Mouse (Mus musculus) neural tube, embryonic 14.5 days (tissue): ENCODE data around the gene Rims4. TPM values are rescaled to one million over a fixed set of nuclear protein-coding genes. Genes with fewer than 3 reads are reported as not detected.

Source experiments
- ATAC-seq: fragments of 200-750 bp; cut with Nextera tagmentation; 2 replicates; pipeline ENCODE4 v1.8.0; 2017; ENCODE audit warnings: low read depth, mild to moderate bottlenecking, moderate TSS enrichment, moderate library complexity
- H3K27ac ChIP-seq: fragments of 300-500 bp; sonication (generic); 2 replicates; pipeline ENCODE4 v1.5.1; 2014; ENCODE audit warnings: low read depth, mild to moderate bottlenecking, control low read depth, low read length, moderate library complexity, mixed read lengths
- H3K27me3 ChIP-seq: fragments of 300-500 bp; sonication (generic); 2 replicates; pipeline ENCODE4 v1.6.1; 2014; ENCODE audit warnings: low read length; ENCODE audit not compliant: control insufficient read depth, insufficient read depth
- H3K36me3 ChIP-seq: fragments of 300-500 bp; sonication (generic); 2 replicates; pipeline ENCODE4 v1.6.1; 2014; ENCODE audit warnings: low read length, mixed read lengths; ENCODE audit not compliant: control insufficient read depth, insufficient read depth
- H3K4me1 ChIP-seq: fragments of 300-500 bp; sonication (generic); 2 replicates; pipeline ENCODE4 v1.6.1; 2014; ENCODE audit warnings: low read length; ENCODE audit not compliant: control insufficient read depth, insufficient read depth
- H3K4me2 ChIP-seq: fragments of 300-500 bp; sonication (generic); 2 replicates; pipeline ENCODE4 v1.6.1; 2014; ENCODE audit warnings: mild to moderate bottlenecking, low read depth, low read length, control low read depth
- H3K4me3 ChIP-seq: fragments of 300-500 bp; sonication (generic); 2 replicates; pipeline ENCODE4 v1.5.1; 2014; ENCODE audit warnings: low read depth, low read length, control low read depth, mixed read lengths
- H3K9ac ChIP-seq: fragments of 300-500 bp; sonication (generic); replicated peaks from 2 replicates; pipeline ENCODE4 v1.6.1; 2014; ENCODE audit warnings: low read depth, mild to moderate bottlenecking, control low read depth, low read length, mixed read lengths
- H3K9me3 ChIP-seq: fragments of 300-500 bp; sonication (generic); 2 replicates; pipeline ENCODE4 v1.6.1; 2016; ENCODE audit warnings: low read length; ENCODE audit not compliant: control insufficient read depth
- WGBS: fragments of 180-500 bp; shearing (Covaris S2); extraction: QIAGEN DNeasy Blood & Tissue Kit; methylation state at CpG from one replicate; pipeline ENCODE4 v1.1.7; 2014; 5-methylcytosine and 5-hydroxymethylcytosine counted together
- polyA plus RNA-seq: library from polyadenylated mRNA; unstranded; fragments of >200 nt; fragmentation: Nextera tagmentation; extraction: Ambion mirVana; gene quantifications from 2 replicates; pipeline ENCODE4 v1.2.1, GENCODE M21; 2014

Rims4 gene
- polyA plus RNA-seq, 1 experiment from 2014 or later = 6.1 TPM

DNA sequence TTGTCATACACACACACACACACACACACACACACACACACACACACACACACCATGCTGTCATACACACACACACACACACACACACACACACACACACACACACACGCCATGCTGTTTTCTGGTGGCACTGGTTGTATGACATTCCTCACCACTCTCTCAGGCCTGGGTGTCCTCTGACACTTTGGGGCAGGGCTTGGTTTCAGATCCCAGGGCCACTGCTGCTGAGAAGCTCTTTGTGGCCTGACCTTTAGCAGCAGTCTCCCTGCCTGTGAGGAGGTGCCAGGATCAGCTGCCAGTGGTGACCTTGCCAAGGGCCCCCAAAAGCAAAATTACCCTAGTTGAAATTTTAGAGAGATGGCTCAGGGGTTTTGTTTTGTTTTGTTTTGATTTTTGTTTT lies 92.6 kb downstream of the Rims4 start:
- ATAC-seq = no peak
- Histone ChIP-seq H3K4me1 (no peaks in the 10 kb centered on the region), H3K27me3 (no peaks in the 10 kb centered on the region), H3K9me3 (no peaks in the 10 kb centered on the region), H3K27ac (no peak overlapping the region), H3K4me3 (no peak overlapping the region), H3K9ac (no peak overlapping the region), H3K36me3 (no peaks in the 10 kb centered on the region), H3K4me2 (no peak overlapping the region)
- 92% methylated on average over 1 of the region's 1 CpGs for WGBS

DNA sequence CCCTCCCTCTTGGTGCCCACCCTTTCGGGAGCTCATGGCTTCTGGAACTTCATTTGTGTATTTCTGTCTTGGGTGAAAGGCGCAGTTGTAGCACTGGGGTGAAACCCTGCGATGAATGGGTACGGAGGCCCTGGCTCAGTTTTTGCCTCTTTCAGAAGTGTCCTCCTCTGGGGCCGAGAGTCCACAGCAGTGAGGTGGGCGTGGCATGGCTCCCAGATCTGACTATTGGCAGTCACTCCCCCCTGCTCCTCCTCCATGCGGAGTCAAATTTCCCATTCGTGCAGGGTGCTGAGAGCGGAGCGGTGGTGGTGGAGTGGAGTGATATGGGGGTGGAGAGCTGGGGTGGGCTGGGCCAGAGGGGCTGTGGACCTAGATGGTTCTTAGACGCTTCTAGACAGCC lies 94.7 kb downstream of the Rims4 start:
- H3K27me3 ChIP-seq = no peaks in the 10 kb centered on the region
- H3K9ac ChIP-seq = no peak overlapping the region
- no peak for ATAC-seq
- H3K4me3 ChIP-seq = no peak overlapping the region
- WGBS = 28% methylated on average over 11 of the region's 11 CpGs
- no peak overlapping the region for H3K4me2 ChIP-seq
- H3K9me3 ChIP-seq = no peaks in the 10 kb centered on the region
- no peak overlapping the region for H3K27ac ChIP-seq
- H3K4me1 ChIP-seq = no peaks in the 10 kb centered on the region
- no peaks in the 10 kb centered on the region for H3K36me3 ChIP-seq

DNA sequence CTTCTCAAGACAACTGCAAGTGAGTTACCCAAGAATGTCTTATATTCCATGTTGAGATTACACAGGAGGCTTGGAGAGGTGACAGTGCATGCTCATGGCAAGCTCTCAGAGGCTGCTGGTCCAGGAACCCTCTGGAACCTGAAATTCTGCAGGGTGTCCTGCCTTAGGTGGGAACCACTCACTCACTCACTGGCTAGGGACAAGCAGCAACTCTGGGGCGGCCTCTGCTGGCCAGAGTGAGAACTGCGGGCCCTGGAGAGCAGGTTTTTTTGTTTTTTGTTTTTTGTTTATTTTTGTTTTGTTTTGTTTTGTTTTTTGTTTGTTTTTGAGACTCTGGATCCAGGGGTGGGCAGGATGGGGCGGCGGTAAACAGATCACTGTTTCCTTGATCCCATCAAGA lies 95.2 kb downstream of the Rims4 start:
- Histone ChIP-seq H3K9ac (no peak overlapping the region), H3K27me3 (no peaks in the 10 kb centered on the region), H3K4me3 (no peak overlapping the region), H3K9me3 (no peaks in the 10 kb centered on the region), H3K4me1 (no peaks in the 10 kb centered on the region), H3K4me2 (no peak overlapping the region), H3K36me3 (no peaks in the 10 kb centered on the region), H3K27ac (no peak overlapping the region)
- ATAC-seq = no peak
- 6% methylated on average over 4 of the region's 4 CpGs for WGBS

GRCm38 (mm10) chr2:163820607-163821006 lies 97.9 kb downstream of the Rims4 start, which contains the start of gene Ccn5:
Gene Ccn5, plus strand, starts transcription at chr2:163820861.
- Histone ChIP-seq H3K4me1 (no peaks in the 10 kb centered on the region), H3K4me3 (no peak within 1 kb of the TSS), H3K9ac (no peak within 1 kb of the TSS), H3K27me3 (no peaks in the 10 kb centered on the region), H3K27ac (no peak within 1 kb of the TSS), H3K9me3 (no peaks in the 10 kb centered on the region), H3K4me2 (no peak within 1 kb of the TSS), H3K36me3 (no peaks in the 10 kb centered on the region)
- WGBS = 72% methylated on average over 4 of the region's 4 CpGs
- no peak for ATAC-seq

- H3K9ac ChIP-seq = no peak overlapping the region
- H3K4me3 ChIP-seq = no peak overlapping the region
- H3K9me3 ChIP-seq = no peaks in the 10 kb centered on the region
- no peaks in the 10 kb centered on the region for H3K27me3 ChIP-seq
- no peak overlapping the region for H3K27ac ChIP-seq
- ATAC-seq = no peak
- no peak overlapping the region for H3K4me2 ChIP-seq
- 79% methylated on average over 9 of the region's 9 CpGs for WGBS
- no peaks in the 10 kb centered on the region for H3K4me1 ChIP-seq
- H3K36me3 ChIP-seq = no peaks in the 10 kb centered on the region
These were observed 103.6 kb downstream of the Rims4 start for GRCm38 (mm10) chr2:163814739-163815465.

GRCm38 (mm10) chr2:163813077-163813476 lies 105.4 kb downstream of the Rims4 start:
- Histone ChIP-seq H3K27ac (no peak overlapping the region), H3K4me1 (no peaks in the 10 kb centered on the region), H3K9me3 (no peaks in the 10 kb centered on the region), H3K36me3 (no peaks in the 10 kb centered on the region), H3K9ac (no peak overlapping the region), H3K4me3 (no peak overlapping the region), H3K4me2 (no peak overlapping the region), H3K27me3 (no peaks in the 10 kb centered on the region)
- ATAC-seq = no peak
- WGBS = 52% methylated on average over 5 of the region's 5 CpGs

Other genes with a start within 250 kb of the Rims4 start
- 2.5 and 3.1 TPM in 2 replicates for gene Ada, start 168.4 kb downstream of the Rims4 start, polyA plus RNA-seq
- gene Ccn5, start 97.8 kb downstream of the Rims4 start, polyA plus RNA-seq = 0.19 and 0.40 TPM in 2 replicates
- 0.11 and 0.32 TPM in 2 replicates for gene Kcnk15, start 65.0 kb downstream of the Rims4 start, polyA plus RNA-seq
- gene Ywhab, start 76.3 kb upstream of the Rims4 start, polyA plus RNA-seq = 466 and 481 TPM in 2 replicates
- 2.0 and 2.8 TPM in 2 replicates for gene Pabpc1l, start 106.8 kb upstream of the Rims4 start, polyA plus RNA-seq
- 24.7 and 26.3 TPM in 2 replicates for gene Stk4, start 151.6 kb upstream of the Rims4 start, polyA plus RNA-seq
- gene Tomm34, start 152.5 kb upstream of the Rims4 start, polyA plus RNA-seq = 49.4 and 49.7 TPM in 2 replicates